Mouse (Mus musculus) naive thymus-derived CD4-positive, alpha-beta T cell, adult 2 months (primary cell): ENCODE results near the gene Olfr1160.
"Not testable (repeated sequence)": the region's sequence is repeated elsewhere in the genome, so short reads cannot be mapped to it uniquely, and the experiment has no call there.

Experiments
- DNase-seq: peaks from one replicate; pipeline ENCODE4 v3.0.0-alpha.2; 2011; ENCODE audit warnings: low read depth

The Olfr1160 gene

DNA sequence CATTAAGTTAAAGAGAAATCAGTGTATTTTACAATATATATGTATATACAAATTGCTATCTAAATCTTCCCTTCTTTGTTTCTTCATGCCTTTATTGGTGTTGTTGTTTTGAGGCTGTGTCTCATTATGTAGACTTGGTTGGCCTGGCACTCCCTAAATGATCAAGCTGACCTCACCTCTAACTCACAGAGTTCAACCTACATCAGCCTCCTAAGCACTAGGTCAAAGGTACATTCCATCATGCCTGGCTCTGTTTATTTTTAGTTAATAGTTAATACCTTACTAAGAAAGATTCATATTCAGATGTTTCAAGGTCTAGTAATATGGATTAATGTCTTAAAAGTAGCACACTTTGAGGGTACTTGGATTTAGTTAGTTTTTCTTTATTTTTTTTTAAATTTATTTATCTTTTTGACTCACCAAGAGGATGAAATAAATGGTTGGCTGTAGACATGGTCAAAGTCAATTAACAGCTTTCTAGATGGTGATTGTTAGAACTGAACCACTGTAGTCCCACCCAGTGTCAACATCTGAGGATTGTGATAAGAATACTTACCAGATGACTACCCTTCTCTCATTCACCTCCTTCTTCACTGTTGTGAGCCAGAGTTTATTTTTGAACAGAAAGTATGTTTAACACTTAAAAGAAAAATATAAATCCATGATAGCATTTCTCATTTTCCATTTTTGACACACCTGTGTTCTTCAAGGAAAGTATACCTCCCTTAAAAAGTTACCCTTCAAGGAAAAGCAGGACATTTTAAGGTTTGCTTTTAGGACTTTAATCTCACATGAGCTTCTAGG, at the start of gene Olfr1160:
Gene Olfr1160 (minus strand): TSS at position 754 of the 804 bp plus-strand sequence.
- DNase-seq = no peak

- no peak for DNase-seq
Measured at GRCm38 (mm10) chr2:88051029-88051428, 43.0 kb upstream of the Olfr1160 start, which contains the start of gene Olfr1162. TSS of gene Olfr1162 (minus strand) at chr2:88051129.

- no peak for DNase-seq
Measured at GRCm38 (mm10) chr2:88037599-88037998, 29.5 kb upstream of the Olfr1160 start, which contains the start of gene Olfr73. TSS of gene Olfr73 (minus strand) at chr2:88037699.

GRCm38 (mm10) chr2:88022474-88022873, 14.4 kb upstream of the Olfr1160 start, which contains the start of gene Olfr1161:
TSS of gene Olfr1161 (plus strand) at chr2:88022774.
- not testable (repeated sequence) for DNase-seq

DNA sequence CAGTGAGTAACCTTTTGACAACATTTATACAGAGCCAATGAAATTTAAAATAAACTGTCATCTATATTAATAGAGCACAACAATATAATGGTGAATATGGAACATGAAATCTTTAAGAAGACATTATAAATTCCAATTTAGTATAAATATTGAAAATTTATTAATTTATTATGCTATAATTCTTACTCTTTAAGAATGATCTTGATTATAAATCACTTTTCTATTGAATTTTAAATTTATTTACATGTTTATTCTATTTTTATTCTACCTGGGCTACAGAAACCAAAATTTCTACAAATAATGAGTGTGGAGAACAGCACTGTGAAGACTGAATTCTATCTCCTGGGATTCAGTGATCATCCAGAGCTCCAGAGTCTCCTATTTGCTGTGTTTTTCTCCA, 18.3 kb downstream of the Olfr1160 start, which contains the start of gene Olfr1158:
Gene Olfr1158 (plus strand): TSS at position 301 of the 400 bp plus-strand sequence.
- no peak for DNase-seq

DNA sequence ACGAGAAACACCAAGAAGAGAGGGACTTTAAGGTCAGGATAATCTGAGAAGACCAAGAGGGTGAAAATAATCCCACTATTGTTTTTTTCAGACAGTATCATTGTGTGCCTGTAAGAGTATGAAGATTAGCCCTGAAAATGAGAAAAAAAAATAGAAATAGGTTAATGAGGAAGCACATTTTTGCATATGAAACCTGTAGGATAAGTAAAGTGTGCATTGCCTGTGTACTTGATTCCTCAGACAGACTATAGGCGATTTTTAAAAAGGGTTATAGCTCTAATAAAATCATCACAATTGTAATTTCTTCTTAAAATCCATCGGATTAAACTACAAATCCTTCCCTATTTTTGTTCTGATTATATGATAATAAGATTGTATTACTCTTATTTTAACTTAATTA, 33.5 kb downstream of the Olfr1160 start, which contains the start of gene Olfr74:
Gene Olfr74 (minus strand): TSS at position 101 of the 400 bp plus-strand sequence.
- DNase-seq = no peak

- no peak for DNase-seq
Measured at GRCm38 (mm10) chr2:87968199-87968598, 39.9 kb downstream of the Olfr1160 start, which contains the start of gene Olfr1157. TSS of gene Olfr1157 (minus strand) at chr2:87968299.

GRCm38 (mm10) chr2:87953000-87953399, 55.1 kb downstream of the Olfr1160 start, which contains the start of gene Olfr1156:
TSS of gene Olfr1156 (minus strand) at chr2:87953100.
- DNase-seq = no peak
